Mouse (Mus musculus) B cell, adult 67 days (primary cell): ENCODE measurements around the gene Spats1. TPM values are rescaled to one million over a fixed set of nuclear protein-coding genes. Genes with fewer than 3 reads are reported as not detected.

Experiments
- total RNA-seq, 2 experiments: library from RNA; stranded (reverse); gene quantifications; 4 replicates each; pipeline ENCODE4 v1.2.4; 2023

The Spats1 gene
- total RNA-seq = not detected

GRCm38 (mm10) chr17:45474669-45475465 is at the start of gene Spats1:
Spats1 (minus strand) TSS chr17:45475415.

GRCm38 (mm10) chr17:45523263-45523662 is 48.0 kb upstream of the Spats1 start, which contains the start of gene Tcte1:
Tcte1 (plus strand) TSS chr17:45523434.

GRCm38 (mm10) chr17:45506700-45507189 is 31.5 kb upstream of the Spats1 start, which contains the start of gene Aars2:
Aars2 (plus strand) TSS chr17:45506841.

GRCm38 (mm10) chr17:45433419-45434261 is 41.6 kb downstream of the Spats1 start, which contains the start of gene Cdc5l:
Cdc5l (minus strand) TSS chr17:45433737.

Other genes starting within 250 kb of the Spats1 start
- gene Cdc5l, start 41.7 kb downstream of the Spats1 start, total RNA-seq = 100 to 1,000 TPM in 1 of 2 experiments, 10 to 100 TPM in 1; 88.0 to 104 TPM
- gene Aars2, start 31.4 kb upstream of the Spats1 start, total RNA-seq = 10 to 100 TPM; 18.6 to 22.1 TPM
- not detected for gene Tcte1, start 48.0 kb upstream of the Spats1 start, total RNA-seq
- under 1 TPM; 0.33 to 0.38 TPM for gene Tmem151b, start 74.3 kb upstream of the Spats1 start, total RNA-seq
- 100 to 1,000 TPM; 139 to 141 TPM for gene Nfkbie, start 80.3 kb upstream of the Spats1 start, total RNA-seq
- gene Slc35b2, start 88.5 kb upstream of the Spats1 start, total RNA-seq = 10 to 100 TPM; 51.3 to 57.0 TPM
- 1,000 to 10,000 TPM in 1 of 2 experiments, 100 to 1,000 TPM in 1; 986 to 1,178 TPM for gene Hsp90ab1, start 97.9 kb upstream of the Spats1 start, total RNA-seq
- 10 to 100 TPM; 21.9 to 22.2 TPM for gene Slc29a1, start 124.2 kb upstream of the Spats1 start, total RNA-seq
- gene Mymx, start 126.7 kb upstream of the Spats1 start, total RNA-seq = not detected
- under 1 TPM in 1 of 2 experiments, not detected in 1; 0.46 TPM for gene Capn11, start 183.9 kb upstream of the Spats1 start, total RNA-seq
- 10 to 100 TPM; 26.0 to 29.3 TPM for gene Mrpl14, start 210.9 kb upstream of the Spats1 start, total RNA-seq
- gene Tmem63b, start 211.5 kb upstream of the Spats1 start, total RNA-seq = 10 to 100 TPM; 28.6 to 30.6 TPM